Mouse (Mus musculus) right cerebral cortex, postnatal 36 days (tissue): ENCODE data around the gene Sox15.

ENCODE experiments used
- DNase-seq, 2 experiments: peaks; one replicate each; pipeline ENCODE4 v3.0.0; 2022; ENCODE audit warnings: low spot score in 2 of 2, mixed read lengths in 1 of 2

Gene Sox15

DNA sequence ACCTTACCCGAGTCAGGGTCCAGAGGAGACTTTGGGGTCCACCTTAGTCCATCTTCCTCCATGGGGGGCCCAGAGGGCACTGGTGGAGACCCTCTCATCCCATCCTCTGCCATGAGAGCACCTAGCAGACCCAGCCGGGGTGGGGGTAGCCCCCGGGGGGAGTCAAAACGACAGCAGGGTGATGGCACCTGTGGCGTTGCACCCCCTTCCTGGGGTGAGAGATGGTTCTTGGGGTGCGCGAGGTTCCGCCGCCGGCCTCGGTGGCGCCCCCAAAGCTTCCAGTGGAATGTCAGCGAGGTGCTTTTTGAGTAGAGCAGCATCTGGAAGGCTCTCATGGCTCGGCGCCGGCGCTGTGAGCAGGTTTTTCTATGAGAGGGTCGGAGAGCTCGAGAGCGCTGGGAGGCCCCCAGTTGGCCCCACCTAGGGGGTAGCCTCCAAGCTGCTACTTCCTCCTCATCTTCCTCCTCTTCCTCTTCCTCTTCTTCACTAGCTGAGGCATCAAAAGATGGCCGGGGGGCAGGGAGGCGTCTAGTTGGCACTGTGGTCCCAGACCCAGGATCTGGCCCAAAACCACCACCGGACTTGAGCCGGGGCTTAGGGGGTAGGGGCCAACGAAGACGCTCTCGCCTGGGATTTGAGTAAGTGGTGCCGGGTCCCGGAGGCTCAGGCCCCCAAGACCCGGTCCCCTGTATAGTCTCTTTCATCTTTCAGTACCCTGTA lies 25.2 kb downstream of the Sox15 start:
- DNase-seq, result no peak

DNA sequence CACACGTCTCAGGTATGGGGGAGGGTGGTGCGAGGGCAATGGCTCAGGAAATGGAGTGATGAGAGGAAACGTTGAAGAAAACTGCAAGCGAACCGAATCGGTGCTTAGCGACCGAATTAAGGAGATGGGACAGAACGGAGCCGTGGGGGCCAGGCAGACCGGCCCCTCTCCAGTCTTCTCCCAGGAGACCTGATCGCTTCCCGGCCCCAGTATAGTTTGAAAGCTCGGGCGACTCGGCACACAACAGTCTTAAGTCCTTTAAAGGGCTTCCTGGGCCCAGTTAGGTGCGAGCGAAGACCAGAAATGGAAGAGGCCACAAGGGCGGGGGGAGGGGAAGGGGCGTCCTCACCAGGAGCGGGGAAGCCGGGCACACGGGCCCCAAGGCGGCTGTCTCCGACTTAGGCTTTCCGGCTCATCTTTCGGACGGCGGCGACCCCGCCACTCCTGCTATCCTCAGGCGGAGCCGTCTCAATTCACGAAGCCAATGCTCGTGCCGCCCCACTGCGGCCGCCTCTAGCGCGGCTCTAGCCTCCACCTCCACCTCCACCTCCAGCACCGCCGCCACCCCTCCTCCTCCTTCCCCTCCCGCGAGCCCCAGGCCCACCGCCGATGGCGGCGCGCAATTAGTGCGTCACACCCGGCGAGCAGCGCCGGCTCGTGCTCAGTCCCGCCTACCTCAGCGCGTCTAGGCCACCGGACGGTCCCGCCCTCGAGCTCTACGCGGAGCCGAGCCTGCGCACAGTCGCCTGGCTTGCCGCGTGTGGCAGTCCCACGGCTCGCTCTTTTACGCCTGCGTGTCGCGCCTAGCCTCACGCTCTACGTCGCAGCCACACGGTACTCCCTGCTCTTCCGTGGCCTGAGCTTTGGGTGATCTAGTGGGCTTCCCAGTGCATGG lies 26.4 kb downstream of the Sox15 start, which contains the start of gene Senp3:
Gene Senp3, minus strand, starts transcription at position 771 of the 895 bp plus-strand sequence.
- DNase-seq, result peak; percentile 96 to 98

- no peak for DNase-seq
Measured at GRCm38 (mm10) chr11:69682209-69682839, 27.2 kb downstream of the Sox15 start.

DNA sequence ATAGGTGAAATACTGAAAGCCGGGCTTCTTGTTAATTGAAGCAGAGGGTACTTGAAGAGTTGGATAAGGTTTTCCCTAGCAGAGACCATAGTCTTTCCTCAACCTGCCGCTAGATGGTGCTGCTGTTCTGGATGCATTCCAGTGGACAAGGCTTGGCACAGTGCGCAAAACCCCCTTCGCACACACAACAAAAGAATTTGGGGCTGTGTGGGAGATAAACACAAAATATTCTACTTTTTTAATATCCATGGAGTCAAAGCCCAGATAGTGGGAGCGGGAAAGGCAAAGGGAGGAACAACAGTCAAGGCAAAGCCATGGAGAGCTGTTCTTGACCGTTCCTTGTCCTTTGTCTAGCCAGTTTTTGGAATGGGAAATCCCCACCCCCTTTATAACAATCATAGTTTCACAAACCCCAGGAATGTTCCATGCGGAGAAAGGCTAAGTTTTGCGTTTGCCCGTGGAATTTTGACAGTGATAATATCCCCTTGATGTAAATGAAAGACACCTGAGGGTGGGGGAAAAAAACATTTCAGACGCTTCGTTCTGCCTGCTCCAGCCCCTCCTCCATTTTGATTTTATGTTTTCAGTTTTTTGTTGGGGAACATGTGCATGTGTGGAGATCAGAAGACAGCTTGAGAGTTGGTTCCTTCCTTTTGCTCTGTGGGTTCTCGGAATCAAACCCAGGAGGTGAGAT lies 27.9 kb downstream of the Sox15 start:
- peak; percentile 61 to 70 for DNase-seq

DNA sequence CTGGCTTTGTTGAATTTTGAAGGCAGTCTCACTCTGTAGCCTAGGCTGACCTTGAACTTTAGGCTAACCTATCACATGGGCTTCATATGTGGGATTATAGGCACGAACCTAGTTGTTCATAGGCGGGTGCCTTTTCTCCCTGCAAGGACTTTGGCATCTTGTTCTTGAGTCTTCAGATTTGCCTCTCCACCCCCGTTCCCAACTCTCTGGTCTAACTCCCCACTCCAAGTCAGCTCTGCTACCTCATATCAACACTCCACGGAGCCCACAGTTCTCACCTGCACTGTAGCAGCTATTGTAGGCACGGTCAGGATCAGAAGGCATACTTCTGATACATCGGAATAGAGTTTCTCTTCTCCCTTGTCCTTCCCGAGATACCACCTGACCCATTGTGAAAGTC lies 28.5 kb downstream of the Sox15 start:
- DNase-seq, result no peak

DNA sequence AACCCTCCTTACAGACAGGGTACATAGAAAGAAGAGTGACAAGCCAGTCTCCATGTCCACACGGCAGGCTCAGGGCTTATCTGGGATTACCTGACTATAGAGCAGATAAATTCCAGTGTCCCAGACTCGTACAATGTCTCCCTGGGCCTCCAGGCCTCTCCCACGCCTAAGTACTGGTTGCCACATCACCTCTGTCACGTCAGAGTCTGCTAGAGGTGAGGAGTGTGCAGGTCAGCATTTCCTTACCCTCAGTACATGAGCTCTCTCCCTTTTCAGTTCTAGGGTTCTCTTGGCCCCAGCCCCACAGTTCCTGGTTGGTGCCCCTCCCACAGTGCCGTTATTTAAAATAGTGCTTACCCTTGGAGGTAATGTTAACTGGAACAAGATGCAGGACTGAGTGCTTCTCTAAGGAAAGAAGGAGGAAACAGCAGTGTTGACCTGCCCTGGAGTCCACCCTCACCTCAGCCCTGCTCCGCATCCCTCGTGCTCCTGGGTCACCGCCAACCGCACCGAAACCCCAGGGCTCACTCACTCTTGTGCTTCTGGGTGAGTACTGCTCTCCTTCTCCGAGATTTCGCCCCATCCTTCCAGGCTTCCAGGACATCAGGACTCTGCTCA lies 29.1 kb downstream of the Sox15 start:
- no peak for DNase-seq

GRCm38 (mm10) chr11:69684936-69685335 lies 29.8 kb downstream of the Sox15 start:
- no peak for DNase-seq

DNA sequence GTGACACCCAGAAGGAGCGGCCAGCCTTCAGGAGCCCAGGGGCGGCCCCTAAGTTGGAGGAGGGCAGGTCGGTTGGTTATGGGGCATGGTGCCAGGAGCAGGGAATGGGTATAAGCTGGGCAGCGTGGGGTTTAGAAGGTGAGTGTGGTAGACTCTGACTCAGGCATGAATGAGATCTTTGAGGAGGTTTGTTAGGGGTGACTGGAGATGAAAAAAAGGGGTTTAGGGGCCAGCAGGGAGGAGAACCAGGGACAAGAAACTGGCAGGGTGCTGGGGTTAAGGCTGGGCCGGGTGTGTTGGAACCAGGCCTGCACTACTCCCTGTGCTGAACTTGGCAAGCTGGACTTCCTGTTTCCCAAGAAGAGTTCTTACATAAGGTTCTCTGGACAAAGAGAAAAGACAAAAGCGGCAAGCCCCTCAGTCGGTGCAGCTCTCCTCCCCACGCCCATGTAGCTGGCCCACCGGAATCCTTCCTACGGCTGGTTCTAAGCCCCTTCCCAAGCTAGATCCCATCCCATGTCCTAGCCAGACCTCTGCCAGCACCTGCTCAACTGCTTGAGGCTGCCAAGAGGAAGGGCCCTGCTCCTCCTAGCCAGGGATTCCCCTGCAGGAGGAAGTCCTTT lies 30.5 kb downstream of the Sox15 start, which contains the start of gene Tnfsf13:
Gene Tnfsf13, minus strand, starts transcription at position 259 of the 623 bp plus-strand sequence.
- DNase-seq, result peak; percentile 37 to 50

DNA sequence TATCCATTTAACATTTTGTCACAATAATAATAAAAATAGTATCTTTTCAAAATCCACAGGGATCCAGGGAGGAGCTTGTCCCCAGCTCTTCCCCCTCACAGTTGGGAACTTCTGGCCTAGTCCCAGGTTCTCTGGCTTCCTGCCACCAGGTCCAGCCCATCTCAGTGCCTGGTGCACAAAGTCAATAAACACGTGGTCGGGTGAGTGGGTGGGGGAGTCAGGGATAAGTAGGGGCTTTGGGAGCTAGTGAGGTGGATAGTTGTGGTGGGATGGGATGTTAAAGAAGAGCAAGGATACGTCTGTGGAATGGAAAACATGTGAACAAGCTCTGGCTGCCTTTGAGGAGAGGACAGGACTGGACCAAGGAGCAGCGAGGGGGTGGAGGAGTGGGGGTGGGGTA lies 31.3 kb downstream of the Sox15 start:
- DNase-seq, result no peak

GRCm38 (mm10) chr11:69687061-69687460 lies 31.9 kb downstream of the Sox15 start:
- DNase-seq, result no peak

DNA sequence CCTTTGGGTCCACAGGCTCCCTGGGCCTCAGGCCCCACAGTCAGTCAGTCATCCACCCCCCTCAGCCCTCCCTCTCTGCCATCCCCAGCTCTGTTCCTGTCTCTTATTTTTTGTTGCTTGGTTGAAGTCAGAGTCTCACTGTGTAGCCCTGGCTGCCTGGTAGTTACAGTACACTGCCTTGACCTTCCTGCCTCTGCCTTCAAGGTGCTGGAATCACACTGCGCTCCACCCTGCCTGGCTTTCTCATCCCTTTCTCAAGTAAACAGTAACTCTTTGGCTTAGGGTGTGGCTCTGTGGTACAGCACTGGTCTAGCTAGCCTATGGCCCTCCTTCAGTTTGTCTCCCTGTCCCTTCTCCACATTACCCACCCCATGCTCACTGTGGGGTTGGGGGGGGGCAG lies 34.8 kb downstream of the Sox15 start:
- DNase-seq, result no peak

DNA sequence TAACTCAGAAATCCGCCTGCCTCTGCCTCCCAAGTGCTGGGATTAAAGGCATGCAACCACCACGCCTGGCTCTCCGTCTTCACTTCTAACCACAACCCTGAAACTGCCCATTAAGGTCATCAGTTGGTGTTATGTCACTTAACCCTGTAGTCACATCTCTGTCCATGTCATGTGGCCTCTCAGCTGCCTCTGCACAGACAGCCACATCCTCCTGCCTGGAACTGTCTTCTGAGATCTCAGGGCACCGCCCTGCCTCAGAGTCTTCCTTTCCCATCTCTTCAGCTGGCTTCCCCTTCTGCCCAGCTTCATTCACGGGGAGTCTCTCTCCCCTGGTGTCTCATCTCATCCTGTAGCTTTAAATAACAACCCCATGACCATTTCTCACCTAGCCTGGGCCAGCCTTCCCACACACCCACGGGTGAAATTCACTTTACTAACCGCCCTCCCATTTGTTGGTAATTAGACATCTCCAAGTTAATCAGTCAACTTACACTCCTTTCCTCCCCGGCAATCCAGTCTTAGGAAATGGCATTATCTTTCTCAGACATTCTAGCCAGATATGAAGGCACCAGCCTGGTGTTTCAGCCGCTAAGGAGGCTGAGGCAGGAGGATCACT lies 37.2 kb downstream of the Sox15 start:
- no peak for DNase-seq

DNA sequence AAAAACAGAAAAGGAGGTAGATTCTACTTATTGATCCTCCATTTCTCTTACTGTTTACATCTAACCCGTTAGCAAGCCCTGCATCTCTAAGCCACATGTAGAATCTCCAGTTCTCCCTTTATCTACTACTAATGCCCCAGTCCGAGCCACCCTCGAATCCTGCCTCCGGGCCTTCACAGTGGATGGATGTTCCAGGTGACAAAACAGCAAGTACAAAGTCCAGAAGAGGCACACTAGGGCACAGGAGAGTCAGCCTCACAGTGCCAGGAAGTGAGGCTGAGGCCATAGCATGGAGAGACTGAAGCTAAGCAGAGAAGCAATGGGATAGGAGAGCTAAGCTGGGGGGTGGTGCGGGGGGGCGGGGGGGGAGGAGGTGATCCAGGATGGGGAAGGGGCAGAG lies 37.7 kb downstream of the Sox15 start:
- no peak for DNase-seq

- DNase-seq, result no peak
Measured at GRCm38 (mm10) chr11:69693421-69693965, 38.4 kb downstream of the Sox15 start.

GRCm38 (mm10) chr11:69695046-69695360 lies 39.9 kb downstream of the Sox15 start:
- DNase-seq, result no peak

GRCm38 (mm10) chr11:69695361-69696181 lies 40.5 kb downstream of the Sox15 start, which contains the start of the genes Tnfsf12 and Tnfsfm13:
Tnfsf12 (minus strand) TSS chr11:69695849.
Tnfsfm13 (minus strand) TSS chr11:69696098.
- DNase-seq, result no peak

DNA sequence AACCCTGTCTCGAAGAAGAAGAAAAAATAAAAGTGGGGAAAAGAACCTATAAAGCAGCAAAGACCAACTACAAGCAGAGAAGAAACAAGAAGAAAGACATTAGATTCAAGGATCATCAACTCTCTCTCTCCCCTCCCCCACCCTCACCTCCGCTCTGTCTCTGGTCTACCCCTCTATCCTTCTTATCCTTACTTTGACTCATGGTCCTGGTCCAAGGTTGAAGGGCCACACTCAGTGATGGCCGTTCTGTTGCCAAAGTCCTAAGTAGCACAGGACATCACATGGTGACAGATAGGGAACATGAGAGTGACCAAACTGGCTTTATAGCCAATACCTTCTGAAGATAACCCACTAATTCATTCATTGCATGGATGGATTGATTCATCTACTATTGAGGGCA lies 42.3 kb downstream of the Sox15 start:
- DNase-seq, result no peak

DNA sequence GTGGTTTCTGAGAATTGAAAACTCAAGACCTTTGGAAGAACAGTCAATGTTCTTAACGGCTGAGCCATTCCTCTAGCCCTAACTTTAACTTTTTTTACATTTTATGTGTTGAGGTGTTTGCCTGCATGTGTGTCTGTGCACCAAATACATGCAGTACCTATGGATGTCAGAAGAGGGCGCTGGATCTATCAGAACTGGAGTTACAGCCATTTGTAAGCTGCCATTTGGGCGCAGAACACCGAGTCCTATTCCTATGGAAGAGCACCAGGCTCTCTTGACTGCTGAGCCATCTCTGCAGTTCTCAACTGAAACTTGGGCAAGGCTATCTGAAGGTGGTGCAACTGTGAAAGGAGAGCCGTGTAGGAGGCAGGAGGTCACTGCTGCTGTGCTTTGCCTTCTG lies 43.5 kb downstream of the Sox15 start:
- no peak for DNase-seq

GRCm38 (mm10) chr11:69699595-69699994 lies 44.5 kb downstream of the Sox15 start:
- no peak for DNase-seq
